Mouse (Mus musculus) embryonic facial prominence, embryonic 14.5 days (tissue): Measurements from ENCODE around the gene Gcgr. TPM values are rescaled to one million over a fixed set of nuclear protein-coding genes. Genes with fewer than 3 reads are reported as not detected.

Experiments used
- ATAC-seq: fragments of 200-750 bp; cut with Nextera tagmentation; 2 replicates; pipeline ENCODE4 v1.8.0; 2017; ENCODE audit warnings: low read depth, moderate number of reproducible peaks, moderate TSS enrichment
- DNase-seq: peaks from one replicate; pipeline ENCODE4 v3.0.0-alpha.2; 2015; ENCODE audit warnings: low spot score
- H3K27ac ChIP-seq: fragments of 300-500 bp; sonication (generic); replicated peaks from 2 replicates; pipeline ENCODE4 v1.5.1; 2014; ENCODE audit warnings: low read depth, mild to moderate bottlenecking, low read length, moderate library complexity
- H3K27me3 ChIP-seq: fragments of 300-500 bp; sonication (generic); replicated peaks from 2 replicates; pipeline ENCODE4 v1.6.1; 2014; ENCODE audit warnings: low read length; ENCODE audit not compliant: control insufficient read depth, insufficient read depth
- H3K36me3 ChIP-seq: fragments of 300-500 bp; sonication (generic); 2 replicates; pipeline ENCODE4 v1.6.1; 2014; ENCODE audit warnings: low read length, mixed read lengths; ENCODE audit not compliant: control insufficient read depth, insufficient read depth
- H3K4me1 ChIP-seq: fragments of 300-500 bp; sonication (generic); 2 replicates; pipeline ENCODE4 v1.6.1; 2014; ENCODE audit warnings: antibody characterized with exemption, low read length; ENCODE audit not compliant: control insufficient read depth, insufficient read depth
- H3K4me2 ChIP-seq: fragments of 300-500 bp; sonication (generic); 2 replicates; pipeline ENCODE4 v1.6.1; 2014; ENCODE audit warnings: low read depth, mild to moderate bottlenecking, low read length, moderate library complexity, mixed read lengths
- H3K4me3 ChIP-seq: fragments of 300-500 bp; sonication (generic); 2 replicates; pipeline ENCODE4 v1.5.1; 2014; ENCODE audit warnings: low read depth, mild to moderate bottlenecking, low read length
- H3K9ac ChIP-seq: fragments of 300-500 bp; sonication (generic); 2 replicates; pipeline ENCODE4 v1.6.1; 2014; ENCODE audit warnings: low read depth, mild to moderate bottlenecking, low read length, moderate library complexity, mixed read lengths
- H3K9me3 ChIP-seq: fragments of 300-500 bp; sonication (generic); 2 replicates; pipeline ENCODE4 v1.6.1; 2016; ENCODE audit warnings: low read length; ENCODE audit not compliant: control insufficient read depth
- WGBS: fragments of 180-500 bp; shearing (Covaris S2); extraction: QIAGEN DNeasy Blood & Tissue Kit; methylation state at CpG from one replicate; pipeline ENCODE4 v1.1.7; 2014; 5-methylcytosine and 5-hydroxymethylcytosine counted together
- polyA plus RNA-seq: library from polyadenylated mRNA; unstranded; fragments of >200 nt; fragmentation: Nextera tagmentation; extraction: Ambion mirVana; gene quantifications from 2 replicates; pipeline ENCODE4 v1.2.1, GENCODE M21; 2014

Gcgr gene
- polyA plus RNA-seq, 1 experiment from 2014 or later, result 1.0 TPM

GRCm38 (mm10) chr11:120499894-120500293 lies 30.6 kb upstream of the Gcgr start:
- H3K36me3 ChIP-seq, result peaks cover 38% of the 10 kb centered on the region
- ATAC-seq (no peak), DNase-seq (no peak)
- no peaks in the 10 kb centered on the region for H3K9me3 ChIP-seq
- 78% methylated on average over 6 of the region's 6 CpGs for WGBS
- H3K27ac ChIP-seq, result no peak overlapping the region
- H3K4me2 ChIP-seq, result no peak overlapping the region
- no peaks in the 10 kb centered on the region for H3K4me1 ChIP-seq
- no peaks in the 10 kb centered on the region for H3K27me3 ChIP-seq
- H3K4me3 ChIP-seq, result no peak overlapping the region
- no peak overlapping the region for H3K9ac ChIP-seq

GRCm38 (mm10) chr11:120500357-120500756 lies 30.1 kb upstream of the Gcgr start:
- Histone ChIP-seq H3K9ac (peak overlapping the region; percentile 31; the same call in 1 of the 2 replicates), H3K9me3 (no peaks in the 10 kb centered on the region), H3K27ac (no peak overlapping the region), H3K4me2 (no peak overlapping the region), H3K27me3 (no peaks in the 10 kb centered on the region), H3K4me1 (no peaks in the 10 kb centered on the region), H3K36me3 (peaks cover 33% of the 10 kb centered on the region), H3K4me3 (no peak overlapping the region)
- DNase-seq, result no peak
- 29% methylated on average over 3 of the region's 3 CpGs for WGBS
- ATAC-seq, result peak; percentile 24; the same call in 1 of the 2 replicates

- Histone ChIP-seq H3K9me3 (no peaks in the 10 kb centered on the region), H3K36me3 (peaks cover 27% of the 10 kb centered on the region), H3K4me3 (no peak overlapping the region), H3K27ac (no peak overlapping the region), H3K9ac (no peak overlapping the region), H3K27me3 (no peaks in the 10 kb centered on the region), H3K4me2 (no peak overlapping the region), H3K4me1 (no peaks in the 10 kb centered on the region)
- DNase-seq, result no peak
- 55% methylated on average over 6 of the region's 6 CpGs for WGBS
- no peak for ATAC-seq
Measured at GRCm38 (mm10) chr11:120501018-120501417, 29.5 kb upstream of the Gcgr start.

- WGBS, result 88% methylated on average over 4 of the region's 4 CpGs
Measured at GRCm38 (mm10) chr11:120501701-120502100, 28.8 kb upstream of the Gcgr start.

GRCm38 (mm10) chr11:120505661-120506060 lies 24.8 kb upstream of the Gcgr start:
- no peak overlapping the region for H3K27ac ChIP-seq
- H3K36me3 ChIP-seq, result no peaks in the 10 kb centered on the region
- no peaks in the 10 kb centered on the region for H3K9me3 ChIP-seq
- WGBS, result 76% methylated on average over 3 of the region's 3 CpGs
- peaks cover 7% of the 10 kb centered on the region for H3K4me1 ChIP-seq
- DNase-seq, result no peak
- no peak overlapping the region for H3K4me3 ChIP-seq
- H3K27me3 ChIP-seq, result no peaks in the 10 kb centered on the region
- no peak for ATAC-seq
- H3K9ac ChIP-seq, result no peak overlapping the region
- no peak overlapping the region for H3K4me2 ChIP-seq

More at GRCm38 (mm10) chr11:120501701-120502100, 28.8 kb upstream of the Gcgr start:
- Histone ChIP-seq H3K9me3 (no peaks in the 10 kb centered on the region), H3K9ac (no peak overlapping the region), H3K27ac (no peak overlapping the region), H3K27me3 (no peaks in the 10 kb centered on the region), H3K4me2 (no peak overlapping the region), H3K36me3 (peaks cover 21% of the 10 kb centered on the region), H3K4me1 (no peaks in the 10 kb centered on the region), H3K4me3 (no peak overlapping the region)
- no peak for ATAC-seq
- DNase-seq, result no peak

- 60% methylated on average over 4 of the region's 4 CpGs for WGBS
- Histone ChIP-seq H3K27ac (no peak overlapping the region), H3K4me1 (peaks cover 9% of the 10 kb centered on the region), H3K9ac (no peak overlapping the region), H3K9me3 (no peaks in the 10 kb centered on the region), H3K4me2 (no peak overlapping the region), H3K36me3 (no peaks in the 10 kb centered on the region), H3K4me3 (no peak overlapping the region), H3K27me3 (no peaks in the 10 kb centered on the region)
- DNase-seq (peak; percentile 57), ATAC-seq (peak; percentile 47; the same call in 1 of the 2 replicates)
Measured at GRCm38 (mm10) chr11:120506899-120507298, 23.6 kb upstream of the Gcgr start.

- H3K4me3 ChIP-seq, result no peak overlapping the region
- WGBS, result 74% methylated on average over 13 of the region's 13 CpGs
- H3K9ac ChIP-seq, result no peak overlapping the region
- no peak overlapping the region for H3K4me2 ChIP-seq
- no peaks in the 10 kb centered on the region for H3K36me3 ChIP-seq
- no peaks in the 10 kb centered on the region for H3K9me3 ChIP-seq
- no peaks in the 10 kb centered on the region for H3K27me3 ChIP-seq
- peak; percentile 53; the same call in 1 of the 2 replicates for ATAC-seq
- H3K27ac ChIP-seq, result no peak overlapping the region; the same call in 1 of the 2 replicates
- peaks cover 9% of the 10 kb centered on the region for H3K4me1 ChIP-seq
- DNase-seq, result peak; percentile 65
Measured at GRCm38 (mm10) chr11:120507611-120508289, 22.7 kb upstream of the Gcgr start.

- H3K9ac ChIP-seq, result no peak overlapping the region
- H3K4me2 ChIP-seq, result no peak overlapping the region
- ATAC-seq (no peak), DNase-seq (no peak)
- no peaks in the 10 kb centered on the region for H3K9me3 ChIP-seq
- H3K36me3 ChIP-seq, result no peaks in the 10 kb centered on the region
- no peak overlapping the region for H3K27ac ChIP-seq
- peaks cover 9% of the 10 kb centered on the region for H3K4me1 ChIP-seq
- no peak overlapping the region for H3K4me3 ChIP-seq
- no peaks in the 10 kb centered on the region for H3K27me3 ChIP-seq
- WGBS, result 82% methylated on average over 9 of the region's 9 CpGs
Measured at GRCm38 (mm10) chr11:120508290-120508870, 22.1 kb upstream of the Gcgr start.

- Histone ChIP-seq H3K27ac (peak overlapping the region; percentile 39; the same call in 1 of the 2 replicates), H3K4me3 (no peak overlapping the region), H3K27me3 (no peaks in the 10 kb centered on the region), H3K9me3 (no peaks in the 10 kb centered on the region), H3K9ac (no peak overlapping the region), H3K4me1 (peaks cover 9% of the 10 kb centered on the region), H3K36me3 (no peaks in the 10 kb centered on the region), H3K4me2 (no peak overlapping the region)
- no peak for ATAC-seq
- no peak for DNase-seq
- 33% methylated on average over 4 of the region's 4 CpGs for WGBS
Measured at GRCm38 (mm10) chr11:120509940-120510339, 20.6 kb upstream of the Gcgr start.
